Mouse (Mus musculus) right cerebral cortex, postnatal 14 days (tissue): ENCODE results near the gene Phf21b.

Experiments
- DNase-seq: peaks from one replicate; pipeline ENCODE4 v3.0.0; 2022

Phf21b gene

GRCm38 (mm10) chr15:84844831-84845230, 11.0 kb downstream of the Phf21b start:
- DNase-seq: no peak

DNA sequence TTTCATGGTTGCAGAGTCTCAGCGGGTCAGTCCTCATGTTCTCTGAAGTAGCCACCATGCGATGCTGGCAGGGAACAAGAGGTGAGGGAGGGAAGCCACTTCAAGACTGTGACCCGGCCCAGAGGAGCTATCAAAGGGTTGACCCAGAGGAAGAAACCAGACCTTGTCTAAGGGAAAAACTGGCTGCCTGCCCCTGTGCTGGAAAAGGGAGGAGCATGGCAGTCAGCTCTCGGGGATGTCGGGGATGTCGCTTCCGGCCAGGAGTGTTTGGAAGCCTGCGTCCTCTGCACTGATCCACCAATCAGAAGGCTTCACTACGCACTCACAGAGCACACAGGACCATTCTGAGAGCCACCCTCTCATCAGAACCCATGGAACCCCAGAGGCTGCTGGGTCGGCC, 12.8 kb downstream of the Phf21b start:
- no peak for DNase-seq

DNA sequence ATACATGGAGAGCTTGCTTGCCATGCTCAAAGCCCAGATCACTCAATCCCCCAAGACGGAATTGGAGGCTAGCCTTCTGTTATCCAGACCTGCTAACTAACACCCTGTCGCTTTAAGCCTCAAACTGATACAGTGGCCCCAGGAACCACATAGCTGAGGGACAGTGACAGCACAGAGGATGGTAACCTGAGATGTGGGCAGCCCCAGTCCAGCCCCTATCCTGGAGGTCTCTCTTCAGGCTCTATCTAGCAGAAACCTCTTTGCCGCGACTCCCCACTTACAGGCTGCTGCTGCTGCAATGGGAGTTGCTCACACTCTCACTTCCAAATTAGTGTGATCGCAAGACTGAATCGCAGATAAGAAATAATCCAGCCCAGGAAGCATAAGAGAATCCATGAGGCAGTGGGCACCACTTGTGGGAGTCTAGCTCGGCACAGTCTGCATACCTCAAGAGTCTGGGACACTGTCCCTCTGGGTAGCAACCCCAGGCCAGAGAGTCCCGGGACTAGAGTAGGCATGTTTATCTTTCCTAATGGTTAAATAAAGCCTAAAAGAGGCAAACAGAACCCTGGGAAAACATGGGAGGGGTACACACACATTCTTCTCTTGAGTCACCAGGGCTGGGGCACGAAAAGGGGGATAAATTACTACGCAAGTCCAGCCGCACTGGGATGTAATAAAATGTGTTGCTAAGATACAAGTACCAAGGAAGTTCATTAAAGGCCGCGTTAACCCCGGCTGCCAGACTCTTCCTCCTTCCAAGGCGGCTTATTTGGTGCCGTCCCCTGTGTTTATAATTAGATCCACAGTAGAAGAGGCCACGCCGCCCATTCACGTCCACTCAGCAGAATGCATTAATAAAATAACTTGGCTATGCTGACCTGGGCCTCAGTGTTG, 13.7 kb downstream of the Phf21b start:
- no peak for DNase-seq

GRCm38 (mm10) chr15:84840560-84840959, 15.3 kb downstream of the Phf21b start:
- DNase-seq: no peak

DNA sequence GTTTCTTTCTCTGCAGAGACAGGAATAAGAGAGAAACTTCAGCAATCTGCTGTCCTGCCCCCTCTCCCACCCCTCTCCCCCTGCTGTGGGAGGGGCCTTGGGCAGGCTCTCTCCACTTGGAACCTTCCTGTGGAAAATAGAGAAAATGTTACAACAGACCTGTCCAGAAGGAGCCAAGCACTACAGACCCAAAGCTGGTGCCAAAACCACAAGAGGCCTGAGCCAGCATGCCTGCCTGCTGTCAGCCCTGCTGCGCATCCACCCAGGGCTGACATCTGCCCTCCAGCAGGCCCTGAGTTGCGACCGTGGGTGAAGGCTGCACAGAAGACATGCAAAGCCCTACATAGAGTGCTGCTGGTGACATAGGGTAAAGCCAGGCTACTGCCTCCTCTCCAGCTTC, 16.3 kb downstream of the Phf21b start:
- no peak for DNase-seq

DNA sequence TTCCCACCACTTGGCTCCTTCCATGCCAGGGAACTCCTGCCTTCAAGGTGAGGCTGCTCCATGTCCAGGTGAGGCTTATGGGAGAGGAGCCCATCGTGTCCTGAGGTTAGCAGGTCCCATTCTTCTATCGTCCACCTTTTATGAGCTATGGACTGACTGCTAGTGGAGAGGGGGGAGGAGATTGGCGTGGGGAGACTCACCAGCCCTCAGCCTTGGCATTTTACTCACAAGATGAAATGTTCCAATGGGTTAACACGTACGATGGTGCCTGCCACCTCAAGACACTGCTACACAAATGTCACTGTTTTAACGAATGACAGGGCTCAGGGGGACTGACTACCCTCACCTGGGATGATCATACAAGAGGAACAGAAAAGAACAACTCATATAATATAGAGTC, 18.0 kb downstream of the Phf21b start:
- no peak for DNase-seq

GRCm38 (mm10) chr15:84829416-84829815, 26.4 kb downstream of the Phf21b start:
- DNase-seq: peak; percentile 73

DNA sequence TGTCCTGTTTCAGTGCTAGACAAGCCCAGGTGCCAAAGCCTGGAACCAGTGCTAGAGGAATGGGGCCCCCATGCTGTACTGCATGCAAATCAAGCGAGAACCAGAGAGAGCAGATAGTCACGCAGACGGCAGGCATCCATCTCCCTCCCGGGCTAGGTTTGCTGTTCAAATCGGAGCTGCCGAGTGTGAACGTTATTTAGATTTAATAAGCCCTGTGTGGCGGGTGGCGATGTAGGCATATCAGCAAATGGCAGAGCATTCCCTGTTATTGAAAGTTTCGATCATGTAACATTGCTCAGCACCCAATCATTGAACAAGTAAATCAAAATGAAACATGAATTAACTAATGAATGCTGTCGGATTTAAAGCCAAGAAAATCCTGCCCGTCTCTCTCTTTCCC, 27.2 kb downstream of the Phf21b start:
- no peak for DNase-seq

- DNase-seq: no peak
Measured at GRCm38 (mm10) chr15:84823086-84823485, 32.8 kb downstream of the Phf21b start.

GRCm38 (mm10) chr15:84820811-84821210, 35.0 kb downstream of the Phf21b start:
- DNase-seq: peak; percentile 39

DNA sequence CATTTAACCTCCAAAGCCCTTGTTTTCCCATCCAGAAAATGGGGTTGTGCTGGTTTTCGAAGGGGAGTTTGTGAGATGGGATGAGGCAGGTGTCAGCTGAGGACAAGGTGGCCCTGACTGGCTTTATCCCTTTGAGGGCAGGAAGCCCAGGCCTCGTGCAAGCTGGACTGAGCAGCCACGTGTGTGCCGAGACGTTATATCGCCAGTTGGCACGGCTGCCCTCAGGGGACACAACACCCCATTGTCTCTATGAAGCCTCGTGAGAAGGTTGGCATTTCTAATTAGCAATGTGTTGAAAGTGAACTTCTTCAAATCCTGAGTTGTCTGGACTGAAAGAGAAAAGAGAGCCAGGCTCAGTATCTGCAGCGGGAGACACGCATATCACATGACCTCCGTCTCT, 37.6 kb downstream of the Phf21b start:
- DNase-seq: no peak

GRCm38 (mm10) chr15:84817589-84817988, 38.3 kb downstream of the Phf21b start:
- DNase-seq: no peak

GRCm38 (mm10) chr15:84815171-84815570, 40.7 kb downstream of the Phf21b start:
- no peak for DNase-seq

DNA sequence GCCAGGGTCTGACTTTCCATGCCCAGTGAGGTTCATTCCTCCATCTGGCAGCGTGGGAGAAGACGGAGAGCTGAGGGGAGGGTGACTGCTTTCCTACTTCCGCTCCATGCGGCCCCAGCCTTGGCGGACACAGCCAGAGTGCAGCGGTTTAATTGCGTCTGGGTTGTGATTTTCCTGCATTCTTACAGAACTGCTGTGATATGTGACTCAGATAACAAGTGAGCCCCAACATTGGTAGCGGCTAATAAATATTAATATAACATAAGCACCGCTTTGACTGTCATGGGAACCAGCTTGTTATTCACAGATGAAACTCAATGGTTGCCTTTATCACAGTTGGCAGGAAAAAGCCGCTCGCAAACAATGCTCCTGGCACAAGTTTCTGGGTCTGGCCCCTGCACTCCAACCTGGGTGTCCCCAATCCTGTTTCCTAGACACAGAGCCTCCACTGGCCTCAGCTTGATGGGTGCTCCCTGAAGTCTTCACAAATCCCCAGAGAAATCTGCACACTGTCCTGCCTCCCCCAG, 43.0 kb downstream of the Phf21b start:
- no peak for DNase-seq

- DNase-seq: no peak
Measured at GRCm38 (mm10) chr15:84811126-84811525, 44.7 kb downstream of the Phf21b start.

DNA sequence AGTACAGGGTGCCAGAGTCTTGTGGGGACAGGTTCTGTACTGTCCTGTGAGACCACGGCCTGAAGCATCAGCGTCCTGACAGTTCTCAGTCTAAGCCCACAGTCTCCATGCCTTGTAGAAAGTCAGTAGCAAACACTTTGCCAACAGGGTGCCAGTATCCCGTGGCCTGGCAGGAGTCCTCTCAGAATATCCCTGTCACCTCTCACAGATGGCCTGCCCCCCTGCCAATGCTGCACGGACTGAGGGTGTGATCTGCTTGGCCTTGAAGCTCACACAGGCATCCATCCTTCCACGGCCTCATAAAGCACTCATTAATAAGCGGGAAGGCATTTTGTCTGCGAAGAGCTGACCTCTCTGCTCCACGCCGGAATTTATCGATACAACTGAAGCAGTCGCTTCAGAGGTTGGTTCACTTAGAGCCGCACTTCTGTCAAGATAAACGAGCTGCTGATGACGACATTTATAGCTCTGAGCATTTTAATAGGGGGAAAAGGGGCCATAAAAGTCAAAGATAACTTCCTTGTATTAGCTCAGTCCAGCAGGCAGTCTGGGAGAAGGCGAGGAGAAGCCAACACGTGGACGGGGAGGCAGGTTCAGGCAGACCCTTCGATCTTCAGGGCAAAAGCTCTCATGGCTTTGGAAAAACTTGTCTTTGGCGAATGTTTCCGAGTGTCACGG, 46.4 kb downstream of the Phf21b start:
- DNase-seq: no peak

GRCm38 (mm10) chr15:84803685-84804084, 52.2 kb downstream of the Phf21b start:
- peak; percentile 70 for DNase-seq

- peak; percentile 56 for DNase-seq
Measured at GRCm38 (mm10) chr15:84800132-84800531, 55.7 kb downstream of the Phf21b start.

DNA sequence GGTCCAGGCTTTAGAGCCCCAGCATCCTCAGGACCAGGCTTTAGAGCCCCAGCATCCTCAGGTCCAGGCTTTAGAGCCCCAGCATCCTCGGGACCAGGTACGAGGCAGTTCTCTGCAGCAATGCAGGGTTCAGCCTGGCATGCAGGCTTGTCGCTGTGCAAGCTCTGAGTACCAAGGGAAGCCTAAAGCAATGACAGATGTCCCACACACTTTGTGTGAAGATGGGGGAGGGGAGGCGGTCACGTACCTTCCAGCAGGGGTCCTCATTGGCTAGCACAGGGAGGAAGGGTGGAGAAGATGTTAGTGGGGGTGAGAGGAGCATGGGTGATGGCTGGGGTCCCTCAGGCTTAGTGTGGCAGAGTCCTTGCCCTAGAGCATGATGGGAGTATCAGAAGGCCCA, 62.2 kb downstream of the Phf21b start:
- DNase-seq: no peak

DNA sequence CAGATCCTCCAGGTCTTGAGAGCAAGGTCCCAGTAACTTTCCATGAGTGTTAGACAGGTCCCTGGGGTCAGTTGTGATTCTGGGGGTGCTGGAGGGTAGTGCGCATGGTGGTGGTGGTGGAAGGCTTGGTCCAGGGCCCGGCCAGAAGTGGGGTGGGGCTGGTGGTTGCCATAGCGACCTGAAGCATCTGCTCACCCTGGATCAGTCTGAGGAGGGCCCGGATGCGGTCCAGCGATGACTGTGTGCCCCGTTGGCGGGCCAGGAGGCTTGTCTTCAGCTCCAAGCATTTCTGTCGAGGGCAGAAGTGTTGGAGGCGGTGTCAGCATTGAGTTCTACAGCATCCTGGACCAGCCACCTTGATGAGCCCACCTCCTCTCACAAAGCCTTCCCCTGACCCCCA, 68.7 kb downstream of the Phf21b start:
- DNase-seq: no peak

DNA sequence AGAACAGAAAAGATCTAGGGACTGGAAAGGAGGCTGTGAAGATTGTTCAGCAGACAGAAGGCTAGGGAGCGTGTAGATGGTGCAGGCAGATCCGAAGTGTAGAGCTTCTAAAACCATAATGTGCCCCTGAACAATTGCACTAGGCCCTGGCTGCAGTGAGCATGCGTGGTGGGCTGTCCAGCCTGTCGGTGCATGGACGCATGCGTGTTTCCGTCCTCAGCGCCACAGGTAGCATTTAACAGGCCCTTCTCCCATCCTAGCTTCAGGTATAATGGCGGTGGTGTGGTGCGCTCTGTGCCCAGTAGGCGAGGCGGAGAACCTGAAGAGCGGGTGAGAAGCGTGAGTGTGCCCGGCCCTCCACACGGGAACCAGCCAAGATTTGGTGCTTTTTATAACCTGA, 71.0 kb downstream of the Phf21b start:
- DNase-seq: no peak

DNA sequence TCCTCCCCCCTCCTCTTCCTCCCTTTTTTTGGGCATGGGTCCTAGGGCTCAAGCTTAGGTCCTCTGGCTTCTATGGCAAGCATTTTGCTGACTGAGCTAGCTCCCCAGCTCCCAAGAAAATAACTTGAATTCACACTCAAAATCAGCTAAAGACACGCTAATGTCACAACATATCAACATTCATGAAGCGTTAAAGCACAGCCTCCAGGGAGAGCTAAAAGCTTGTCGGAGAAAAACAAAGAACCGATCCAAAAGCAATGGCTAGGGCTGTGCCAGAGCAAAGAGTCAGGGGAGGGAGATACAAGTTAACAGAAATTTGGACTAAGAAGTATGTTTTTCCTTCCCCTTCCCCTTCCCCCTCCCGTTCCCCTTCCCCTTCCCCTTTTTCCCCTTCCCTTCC, 77.3 kb downstream of the Phf21b start:
- DNase-seq: no peak

DNA sequence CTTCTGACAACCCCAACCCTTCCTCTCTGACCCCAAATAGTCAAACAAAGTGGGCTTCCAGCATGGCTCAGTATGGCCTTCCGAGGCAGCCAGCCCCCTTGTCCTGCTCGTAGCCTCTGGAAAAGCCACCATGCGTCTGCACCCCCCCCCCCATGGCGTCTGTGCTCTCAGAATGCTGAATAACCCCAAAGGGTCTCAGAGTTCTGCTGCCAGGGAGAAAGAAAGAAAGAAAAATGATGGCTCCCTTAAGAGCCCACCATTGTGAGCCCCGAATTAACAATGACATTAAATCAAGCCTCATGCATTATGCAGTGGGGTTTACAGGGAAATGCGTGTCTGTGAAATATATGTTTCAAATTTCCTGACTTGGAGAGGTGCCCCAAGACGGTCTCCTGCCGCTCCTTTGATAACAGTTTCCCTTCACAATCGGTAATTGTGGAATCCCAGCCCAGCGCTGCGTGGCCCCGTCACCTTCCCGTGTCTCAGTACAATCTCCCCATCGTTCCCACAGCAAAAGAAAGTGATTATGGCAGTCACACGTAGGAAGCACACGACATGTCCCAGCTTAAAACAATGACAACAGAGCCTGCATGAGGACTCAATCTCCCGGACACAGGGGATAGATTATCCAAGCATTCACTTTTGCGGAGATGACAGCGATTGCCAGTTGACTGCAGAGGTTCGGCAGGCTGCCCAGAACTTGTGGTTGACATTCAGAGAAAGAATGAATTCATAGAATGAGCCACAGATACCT, 80.3 kb downstream of the Phf21b start:
- peak; percentile 31 for DNase-seq
